Mouse (Mus musculus): ENCODE measurements around the gene Ext2. TPM values are rescaled to one million over a fixed set of nuclear protein-coding genes. Genes with fewer than 3 reads are reported as not detected.

Gene Ext2
- polyA plus RNA-seq, 1 experiment: 10.8 TPM

- H3K27ac ChIP-seq (ENCODE audit: control insufficient read depth, insufficient read depth, low read depth, low read length, poor library complexity): no peak overlapping the region
- WGBS: 81% methylated on average over 5 of the region's 5 CpGs
- H3K4me3 ChIP-seq (replicated peaks; ENCODE audit: control insufficient read depth, low read depth, low read length): no peak overlapping the region
- no peaks in the 10 kb centered on the region; the same call in 1 of the 2 replicates for H3K4me1 ChIP-seq (ENCODE audit: control insufficient read depth, insufficient read depth, low read length)
- no peak for TF ChIP-seq POLR2A (IDR thresholded peaks at IDR 0.05; ENCODE audit: borderline replicate concordance, control insufficient read depth, low read depth, low read length)
- TF ChIP-seq CTCF (IDR thresholded peaks at IDR 0.05; ENCODE audit: control insufficient read depth, insufficient read depth, low read length): no peak
Measured at GRCm38 (mm10) chr2:93778616-93779015, 43.8 kb downstream of the Ext2 start.

DNA sequence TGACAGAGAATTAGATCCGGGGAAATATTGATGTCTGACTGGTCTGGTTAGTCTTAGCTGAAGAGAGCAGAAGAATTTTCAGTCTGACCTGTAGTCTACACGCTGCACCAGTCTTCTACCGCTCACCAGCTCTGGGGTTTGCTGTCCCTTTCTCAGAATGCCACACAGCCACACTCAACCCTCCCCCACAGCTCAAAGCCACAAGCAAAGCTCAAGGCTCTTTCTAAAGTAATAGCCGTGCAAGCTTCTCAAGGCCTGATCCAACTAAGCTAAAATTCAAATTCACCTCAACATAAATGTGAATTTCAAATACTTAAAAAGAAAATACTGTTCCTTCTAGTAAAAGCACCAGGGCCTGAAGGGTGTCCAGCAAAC is 45.3 kb downstream of the Ext2 start:
- Histone ChIP-seq H3K4me1 (ENCODE audit: control insufficient read depth, insufficient read depth, low read length) (no peaks in the 10 kb centered on the region; the same call in 1 of the 2 replicates), H3K4me3 (replicated peaks; ENCODE audit: control insufficient read depth, low read depth, low read length) (no peak overlapping the region), H3K27ac (ENCODE audit: control insufficient read depth, insufficient read depth, low read depth, low read length, poor library complexity) (no peak overlapping the region)
- TF ChIP-seq CTCF (IDR thresholded peaks at IDR 0.05; ENCODE audit: control insufficient read depth, insufficient read depth, low read length): no peak
- no peak for TF ChIP-seq POLR2A (IDR thresholded peaks at IDR 0.05; ENCODE audit: borderline replicate concordance, control insufficient read depth, low read depth, low read length)
- 68% methylated on average over 4 of the region's 4 CpGs for WGBS

DNA sequence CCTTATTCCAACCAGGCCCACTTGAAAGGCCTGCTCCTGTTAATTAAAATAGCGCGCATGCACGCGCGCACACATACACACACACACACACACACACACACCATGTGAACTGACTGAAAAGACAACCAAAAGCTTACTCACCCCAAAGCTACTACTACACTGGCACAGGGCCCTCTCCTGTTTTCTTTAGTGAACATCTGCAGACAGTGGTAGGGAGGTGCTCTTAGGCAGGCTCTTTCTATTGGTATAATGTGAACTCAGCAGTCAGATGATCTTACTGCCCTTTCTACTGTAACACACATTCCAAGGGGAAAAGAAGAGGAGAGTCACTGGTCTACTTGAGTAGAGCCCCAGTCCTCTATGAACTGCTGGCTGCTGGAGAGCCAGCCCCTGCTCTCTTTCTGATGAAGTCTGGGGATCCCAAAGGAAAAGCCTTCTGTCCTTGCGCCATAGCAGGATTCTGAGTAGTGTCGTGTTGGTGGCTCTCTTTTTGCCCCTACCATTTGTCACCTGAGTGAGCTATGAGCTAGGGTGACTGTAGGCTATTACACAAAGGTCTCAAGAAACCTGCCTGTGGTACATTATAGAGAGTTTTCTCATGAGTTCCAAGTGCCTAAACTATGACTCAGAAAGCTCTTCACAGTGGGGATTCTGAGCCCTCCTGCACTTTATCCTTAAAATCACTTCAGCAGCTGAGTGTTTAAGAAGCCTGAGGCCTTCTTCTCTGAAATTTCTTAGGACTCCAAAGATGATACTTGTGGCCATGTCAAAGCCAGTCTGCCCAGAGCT is 45.9 kb downstream of the Ext2 start:
- 86% methylated on average over 7 of the region's 7 CpGs for WGBS

GRCm38 (mm10) chr2:93775431-93775830 is 46.9 kb downstream of the Ext2 start:
- no peak for TF ChIP-seq POLR2A (IDR thresholded peaks at IDR 0.05; ENCODE audit: borderline replicate concordance, control insufficient read depth, low read depth, low read length)
- TF ChIP-seq CTCF (IDR thresholded peaks at IDR 0.05; ENCODE audit: control insufficient read depth, insufficient read depth, low read length): no peak
- H3K4me1 ChIP-seq (ENCODE audit: control insufficient read depth, insufficient read depth, low read length): no peaks in the 10 kb centered on the region; the same call in 1 of the 2 replicates

More for the DNA sequence above, 45.9 kb downstream of the Ext2 start:
- TF ChIP-seq CTCF (IDR thresholded peaks at IDR 0.05; ENCODE audit: control insufficient read depth, insufficient read depth, low read length): no peak
- no peak for TF ChIP-seq POLR2A (IDR thresholded peaks at IDR 0.05; ENCODE audit: borderline replicate concordance, control insufficient read depth, low read depth, low read length)
- Histone ChIP-seq H3K27ac (ENCODE audit: control insufficient read depth, insufficient read depth, low read depth, low read length, poor library complexity) (no peak overlapping the region), H3K4me1 (ENCODE audit: control insufficient read depth, insufficient read depth, low read length) (no peaks in the 10 kb centered on the region; the same call in 1 of the 2 replicates), H3K4me3 (replicated peaks; ENCODE audit: control insufficient read depth, low read depth, low read length) (no peak overlapping the region)

DNA sequence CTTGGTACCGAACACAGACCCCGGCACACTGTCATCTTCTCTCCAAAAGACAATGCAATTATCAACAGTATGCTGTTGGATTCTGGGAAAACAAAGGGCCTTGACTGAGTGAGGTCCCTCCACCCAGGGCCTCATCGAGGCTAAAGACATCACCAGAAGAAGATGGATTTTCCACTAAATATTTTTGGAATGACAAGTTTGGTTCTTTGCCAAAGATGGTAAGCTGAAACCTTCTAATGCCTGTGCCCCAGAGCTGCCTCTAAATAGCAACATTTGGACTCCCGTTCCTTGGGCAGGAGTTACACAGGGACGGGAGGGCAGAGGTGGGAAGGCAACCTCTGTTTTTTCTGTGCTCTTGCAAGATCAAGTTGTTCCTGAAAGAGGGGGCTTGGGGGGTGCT is 47.4 kb downstream of the Ext2 start:
- 73% methylated on average over 5 of the region's 5 CpGs for WGBS
- no peak overlapping the region for H3K27ac ChIP-seq (ENCODE audit: control insufficient read depth, insufficient read depth, low read depth, low read length, poor library complexity)
- TF ChIP-seq CTCF (IDR thresholded peaks at IDR 0.05; ENCODE audit: control insufficient read depth, insufficient read depth, low read length) (no peak), POLR2A (IDR thresholded peaks at IDR 0.05; ENCODE audit: borderline replicate concordance, control insufficient read depth, low read depth, low read length) (no peak)
- no peaks in the 10 kb centered on the region; the same call in 1 of the 2 replicates for H3K4me1 ChIP-seq (ENCODE audit: control insufficient read depth, insufficient read depth, low read length)
- H3K4me3 ChIP-seq (replicated peaks; ENCODE audit: control insufficient read depth, low read depth, low read length): no peak overlapping the region

More at GRCm38 (mm10) chr2:93775431-93775830, 46.9 kb downstream of the Ext2 start:
- WGBS: 31% methylated on average over 4 of the region's 4 CpGs
- Histone ChIP-seq H3K27ac (ENCODE audit: control insufficient read depth, insufficient read depth, low read depth, low read length, poor library complexity) (no peak overlapping the region), H3K4me3 (replicated peaks; ENCODE audit: control insufficient read depth, low read depth, low read length) (no peak overlapping the region)

GRCm38 (mm10) chr2:93772765-93773085 is 49.6 kb downstream of the Ext2 start:
- no peak overlapping the region for H3K27ac ChIP-seq (ENCODE audit: control insufficient read depth, insufficient read depth, low read depth, low read length, poor library complexity)
- WGBS: 43% methylated on average over 4 of the region's 4 CpGs
- TF ChIP-seq CTCF (IDR thresholded peaks at IDR 0.05; ENCODE audit: control insufficient read depth, insufficient read depth, low read length) (no peak), POLR2A (IDR thresholded peaks at IDR 0.05; ENCODE audit: borderline replicate concordance, control insufficient read depth, low read depth, low read length) (no peak)
- no peak overlapping the region for H3K4me3 ChIP-seq (replicated peaks; ENCODE audit: control insufficient read depth, low read depth, low read length)
- no peaks in the 10 kb centered on the region; the same call in 1 of the 2 replicates for H3K4me1 ChIP-seq (ENCODE audit: control insufficient read depth, insufficient read depth, low read length)

DNA sequence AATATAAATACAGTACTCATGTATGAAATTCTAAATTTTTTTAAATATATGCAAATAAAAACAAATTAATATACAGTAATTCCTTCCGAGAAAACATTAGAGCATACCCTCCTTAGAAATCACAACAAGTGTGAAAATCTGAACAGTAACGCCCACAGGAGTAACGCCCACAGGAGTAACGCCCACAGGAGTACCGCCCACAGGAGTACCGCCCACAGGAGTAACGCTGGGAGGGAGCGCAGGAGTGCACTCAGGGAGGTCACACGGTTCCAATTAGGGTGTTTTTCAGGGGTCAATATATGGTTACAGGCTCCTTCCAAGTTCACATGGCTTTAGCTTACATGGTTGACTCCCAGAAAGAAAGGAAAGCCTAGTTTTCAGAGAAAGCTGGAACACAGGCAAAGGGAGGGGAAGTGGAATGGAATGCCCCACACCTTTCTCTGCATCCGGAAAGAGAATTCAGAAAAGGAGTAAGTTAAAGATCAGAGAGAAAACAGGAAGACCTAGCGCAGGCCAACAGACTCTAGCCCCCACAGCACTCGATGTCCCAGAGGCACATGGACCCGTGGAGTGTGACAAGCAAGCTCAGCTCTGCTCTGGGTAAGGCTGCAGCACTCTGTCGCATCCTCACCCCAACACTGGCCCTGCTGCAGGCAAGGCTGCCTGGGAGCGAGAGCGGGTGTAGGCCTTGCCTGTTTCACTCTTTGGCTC is 50.2 kb downstream of the Ext2 start:
- no peak overlapping the region for H3K4me3 ChIP-seq (replicated peaks; ENCODE audit: control insufficient read depth, low read depth, low read length)
- no peak for TF ChIP-seq CTCF (IDR thresholded peaks at IDR 0.05; ENCODE audit: control insufficient read depth, insufficient read depth, low read length)
- no peak for TF ChIP-seq POLR2A (IDR thresholded peaks at IDR 0.05; ENCODE audit: borderline replicate concordance, control insufficient read depth, low read depth, low read length)
- no peak overlapping the region for H3K27ac ChIP-seq (ENCODE audit: control insufficient read depth, insufficient read depth, low read depth, low read length, poor library complexity)
- WGBS: 29% methylated on average over 16 of the region's 16 CpGs
- no peaks in the 10 kb centered on the region; the same call in 1 of the 2 replicates for H3K4me1 ChIP-seq (ENCODE audit: control insufficient read depth, insufficient read depth, low read length)

GRCm38 (mm10) chr2:93770895-93771294 is 51.5 kb downstream of the Ext2 start:
- no peaks in the 10 kb centered on the region; the same call in 1 of the 2 replicates for H3K4me1 ChIP-seq (ENCODE audit: control insufficient read depth, insufficient read depth, low read length)
- no peak overlapping the region for H3K4me3 ChIP-seq (replicated peaks; ENCODE audit: control insufficient read depth, low read depth, low read length)
- TF ChIP-seq POLR2A (IDR thresholded peaks at IDR 0.05; ENCODE audit: borderline replicate concordance, control insufficient read depth, low read depth, low read length) (no peak), CTCF (IDR thresholded peaks at IDR 0.05; ENCODE audit: control insufficient read depth, insufficient read depth, low read length) (no peak)
- 87% methylated on average over 4 of the region's 4 CpGs for WGBS
- H3K27ac ChIP-seq (ENCODE audit: control insufficient read depth, insufficient read depth, low read depth, low read length, poor library complexity): no peak overlapping the region

Measured in bone marrow, adult 2 months (tissue).